ENCODE assay signal across 13 mouse cellular contexts in genomic region chr8:57837384-57837783, GRCm38 (mm10).
DNase-seq lines count a peak whose midpoint lies in the region; ATAC-seq lines count a peak whose summit lies in the region.
"Had no signal": no experiment of that assay in that cellular context is flagged by ENCODE, and none has a peak within 500 bp of the region (broad histone marks: within the 10 kb centered on the region; RNA-seq: fewer than 3 reads in every experiment).

No protein-coding gene starts in this region.

- no peaks in the 10 kb centered on the region for H3K9me3 ChIP-seq in midbrain, embryonic 11.5 days (ENCODE audit: control insufficient read depth, low read length)
- no peaks in the 10 kb centered on the region for H3K9me3 ChIP-seq in midbrain, embryonic 10.5 days (replicated peaks)
- no peaks in the 10 kb centered on the region for H3K9me3 ChIP-seq in forebrain, embryonic 13.5 days (replicated peaks)

- H3K9ac ChIP-seq in midbrain, embryonic 11.5 days (ENCODE audit: low read length): no peak overlapping the region
- no peak overlapping the region for H3K9ac ChIP-seq in forebrain, embryonic 13.5 days

- no peak overlapping the region for H3K27ac ChIP-seq in midbrain, embryonic 11.5 days (ENCODE audit: low read depth, low read length)
- no peak overlapping the region; the same call in 1 of the 2 replicates for H3K27ac ChIP-seq in midbrain, embryonic 10.5 days (replicated peaks)
- no peak overlapping the region for H3K27ac ChIP-seq in forebrain, embryonic 13.5 days

- H3K36me3 ChIP-seq in midbrain, embryonic 11.5 days (ENCODE audit: control insufficient read depth, insufficient read depth, low read length): no peaks in the 10 kb centered on the region
- H3K36me3 ChIP-seq in midbrain, embryonic 10.5 days: no peaks in the 10 kb centered on the region
- H3K36me3 ChIP-seq in forebrain, embryonic 13.5 days (ENCODE audit: poor library complexity, severe bottlenecking): no peaks in the 10 kb centered on the region

- DNase-seq in frontal cortex, postnatal 10 days (ENCODE audit: low spot score in 2 of 2): no peak
- DNase-seq in midbrain, embryonic 11.5 days (ENCODE audit: low spot score, missing footprints): no peak
- no peak for DNase-seq in midbrain, embryonic 10.5 days (ENCODE audit: low spot score)
- DNase-seq in urinary bladder, postnatal 10 days (ENCODE audit: low spot score): no peak
- DNase-seq in spleen, postnatal 10 days (ENCODE audit: low spot score in 2 of 2): no peak
- no peak for DNase-seq in frontal cortex, postnatal 14 days (ENCODE audit: low spot score in 2 of 2)
- DNase-seq: adrenal gland, postnatal 25 days; gastrocnemius, postnatal 14 days; kidney, postnatal 25 days; lung, adult 2 months; thymus, postnatal 25 days had no signal

- no peak overlapping the region for H3K4me2 ChIP-seq in midbrain, embryonic 11.5 days
- peak overlapping the region; percentile 48 for H3K4me2 ChIP-seq in forebrain, embryonic 13.5 days

- 53% methylated on average over 8 of the region's 8 CpGs for WGBS in midbrain, embryonic 11.5 days
- WGBS in midbrain, embryonic 10.5 days: 59% methylated on average over 8 of the region's 8 CpGs
- whole genome bisulfite sequencing in forebrain, embryonic 13.5 days: 38% methylated on average over 8 of the region's 8 CpGs

- no peak overlapping the region for H3K4me3 ChIP-seq in midbrain, embryonic 11.5 days (ENCODE audit: low read depth, low read length)
- H3K4me3 ChIP-seq in midbrain, embryonic 10.5 days: no peak overlapping the region
- H3K4me3 ChIP-seq in forebrain, embryonic 13.5 days: no peak overlapping the region

- 0 out of 2 replicates have a peak, but pooled peaks have one; percentile 33 for ATAC-seq in frontal cortex, adult (ENCODE audit: low TSS enrichment)
- ATAC-seq in midbrain, embryonic 11.5 days (ENCODE audit: low FRiP score): peak; percentile 64; the same call in 1 of the 2 replicates
- no peak for ATAC-seq in forebrain, embryonic 13.5 days

- H3K4me1 ChIP-seq in midbrain, embryonic 11.5 days (ENCODE audit: control insufficient read depth, insufficient read depth, low read length): peaks cover 9% of the 10 kb centered on the region
- H3K4me1 ChIP-seq in midbrain, embryonic 10.5 days: peaks cover 19% of the 10 kb centered on the region
- peaks cover 17% of the 10 kb centered on the region for H3K4me1 ChIP-seq in forebrain, embryonic 13.5 days

- H3K27me3 ChIP-seq in midbrain, embryonic 11.5 days (ENCODE audit: control insufficient read depth, insufficient read depth, low read length): no peaks in the 10 kb centered on the region
- H3K27me3 ChIP-seq in midbrain, embryonic 10.5 days (ENCODE audit: low read depth, poor library complexity, severe bottlenecking): 0 out of 2 replicates have a peak, but pooled peaks cover 4% of the 10 kb centered on the region
- H3K27me3 ChIP-seq in forebrain, embryonic 13.5 days: no peaks in the 10 kb centered on the region
